Mouse (Mus musculus) retina, postnatal 1 day (tissue): ENCODE data around the gene Selplg.

ENCODE experiments used
- DNase-seq: peaks from one replicate; pipeline ENCODE4 v3.0.0-alpha.2; 2012

Gene Selplg

GRCm38 (mm10) chr5:113853541-113853940 is 21.1 kb upstream of the Selplg start:
- no peak for DNase-seq

GRCm38 (mm10) chr5:113852463-113852862 is 20.0 kb upstream of the Selplg start:
- DNase-seq: no peak

GRCm38 (mm10) chr5:113850680-113851230 is 18.3 kb upstream of the Selplg start:
- DNase-seq: no peak

GRCm38 (mm10) chr5:113847636-113848035 is 15.2 kb upstream of the Selplg start:
- no peak for DNase-seq

GRCm38 (mm10) chr5:113846656-113847055 is 14.2 kb upstream of the Selplg start:
- DNase-seq: no peak

- DNase-seq: no peak
These were observed 13.2 kb upstream of the Selplg start for GRCm38 (mm10) chr5:113845627-113846026.

- DNase-seq: peak; percentile 64
These were observed 12.3 kb upstream of the Selplg start for GRCm38 (mm10) chr5:113844721-113845120.

GRCm38 (mm10) chr5:113844106-113844505 is 11.7 kb upstream of the Selplg start:
- DNase-seq: no peak

GRCm38 (mm10) chr5:113842906-113843305 is 10.5 kb upstream of the Selplg start:
- no peak for DNase-seq

GRCm38 (mm10) chr5:113842244-113842643 is 9.8 kb upstream of the Selplg start:
- DNase-seq: no peak

GRCm38 (mm10) chr5:113841243-113842225 is 9.1 kb upstream of the Selplg start:
- DNase-seq: no peak

- DNase-seq: no peak
These were observed 8.0 kb upstream of the Selplg start for GRCm38 (mm10) chr5:113840443-113840842.

- no peak for DNase-seq
These were observed 4.5 kb upstream of the Selplg start for GRCm38 (mm10) chr5:113836961-113837360.

GRCm38 (mm10) chr5:113833316-113833947 is 988 bp upstream of the Selplg start:
- no peak for DNase-seq

GRCm38 (mm10) chr5:113831741-113832140 is 703 bp downstream of the Selplg start:
- DNase-seq: no peak

GRCm38 (mm10) chr5:113830796-113831195 is 1.6 kb downstream of the Selplg start:
- DNase-seq: no peak

GRCm38 (mm10) chr5:113830292-113830643 is 2.2 kb downstream of the Selplg start:
- no peak for DNase-seq

GRCm38 (mm10) chr5:113829566-113830291 is 2.7 kb downstream of the Selplg start:
- DNase-seq: no peak

GRCm38 (mm10) chr5:113828481-113828880 is 4.0 kb downstream of the Selplg start:
- no peak for DNase-seq

GRCm38 (mm10) chr5:113827991-113828411 is 4.4 kb downstream of the Selplg start:
- no peak for DNase-seq

GRCm38 (mm10) chr5:113826619-113827018 is 5.8 kb downstream of the Selplg start:
- DNase-seq: no peak

GRCm38 (mm10) chr5:113825558-113825957 is 6.9 kb downstream of the Selplg start:
- no peak for DNase-seq

GRCm38 (mm10) chr5:113824228-113824627 is 8.2 kb downstream of the Selplg start:
- no peak for DNase-seq
